Mouse (Mus musculus): ENCODE results near the gene Afdn. TPM values are rescaled to one million over a fixed set of nuclear protein-coding genes. Genes with fewer than 3 reads are reported as not detected.

Afdn gene
- polyA plus RNA-seq, 1 experiment from 2014 or later = 116 TPM

DNA sequence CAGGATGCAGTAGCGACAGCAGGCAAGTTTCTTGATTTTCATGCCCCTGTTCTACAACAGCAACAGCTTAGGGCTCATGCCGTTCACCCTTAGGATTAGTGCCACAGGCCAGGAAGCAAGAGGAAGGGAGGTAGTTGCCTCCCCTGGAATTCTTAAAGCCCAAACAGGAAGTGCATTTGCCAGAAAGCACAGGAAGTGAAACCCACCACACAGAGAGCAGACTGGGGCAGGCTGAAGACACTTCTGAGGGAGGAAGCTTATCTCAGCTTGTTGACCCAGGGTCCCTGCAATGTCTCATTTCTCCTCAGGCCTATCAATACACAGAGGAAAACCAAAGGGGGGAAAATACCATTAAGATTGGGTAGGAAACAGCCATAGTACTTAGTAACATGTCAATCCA is 19.5 kb upstream of the Afdn start:
- ATAC-seq (ENCODE audit: low FRiP score, low TSS enrichment) (no peak), DNase-seq (ENCODE audit: low spot score) (no peak)
- no peaks in the 10 kb centered on the region for H3K27me3 ChIP-seq (ENCODE audit: control insufficient read depth, insufficient read depth, low read length)
- peak overlapping the region; percentile 37 for H3K27ac ChIP-seq (replicated peaks)
- no peak overlapping the region for H3K4me2 ChIP-seq (replicated peaks; ENCODE audit: low read depth)
- WGBS = 21% methylated on average over 2 of the region's 2 CpGs
- H3K4me1 ChIP-seq (replicated peaks; ENCODE audit: control insufficient read depth, insufficient read depth) = peaks cover 2% of the 10 kb centered on the region; the same call in 1 of the 2 replicates
- no peaks in the 10 kb centered on the region for H3K9me3 ChIP-seq (ENCODE audit: control insufficient read depth, low read length)
- H3K4me3 ChIP-seq (ENCODE audit: low read depth, low read length) = no peak overlapping the region
- no peak overlapping the region for H3K9ac ChIP-seq (ENCODE audit: low read length)
- TF ChIP-seq EP300 (optimal IDR thresholded peaks at IDR 0.05) = no peak
- no peak for TF ChIP-seq CTCF (IDR thresholded peaks at IDR 0.05; ENCODE audit: low read depth)
- no peaks in the 10 kb centered on the region for H3K36me3 ChIP-seq (ENCODE audit: control insufficient read depth, insufficient read depth, low read length)

DNA sequence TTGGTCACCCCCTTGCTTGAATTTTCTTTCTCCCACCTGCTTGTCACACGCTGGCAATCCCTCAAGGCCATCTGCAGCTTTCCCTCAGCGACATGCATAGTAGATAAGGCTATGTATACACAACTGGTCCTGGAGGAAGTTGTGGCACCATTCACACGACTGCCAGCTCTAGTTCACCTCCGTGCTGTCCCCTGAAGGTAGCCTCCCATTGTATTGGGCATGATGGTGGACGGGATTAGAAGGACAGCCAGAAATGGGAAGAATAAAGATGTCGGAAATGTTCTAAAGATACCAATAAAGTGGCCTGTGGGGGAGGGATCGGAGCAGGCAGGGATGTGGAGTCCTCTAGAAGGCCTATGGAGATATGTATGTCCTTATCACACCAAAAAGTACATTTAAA is 18.7 kb upstream of the Afdn start:
- peak overlapping the region; percentile 75 for H3K27ac ChIP-seq (replicated peaks)
- TF ChIP-seq EP300 (optimal IDR thresholded peaks at IDR 0.05) (no peak), CTCF (IDR thresholded peaks at IDR 0.05; ENCODE audit: low read depth) (no peak)
- peaks cover 2% of the 10 kb centered on the region; the same call in 1 of the 2 replicates for H3K4me1 ChIP-seq (replicated peaks; ENCODE audit: control insufficient read depth, insufficient read depth)
- ATAC-seq (ENCODE audit: low FRiP score, low TSS enrichment) (no peak), DNase-seq (ENCODE audit: low spot score) (peak; percentile 22)
- H3K27me3 ChIP-seq (ENCODE audit: control insufficient read depth, insufficient read depth, low read length) = no peaks in the 10 kb centered on the region
- no peak overlapping the region for H3K4me2 ChIP-seq (replicated peaks; ENCODE audit: low read depth)
- H3K9me3 ChIP-seq (ENCODE audit: control insufficient read depth, low read length) = no peaks in the 10 kb centered on the region
- H3K9ac ChIP-seq (ENCODE audit: low read length) = no peak overlapping the region
- 57% methylated on average over 7 of the region's 7 CpGs for WGBS
- H3K36me3 ChIP-seq (ENCODE audit: control insufficient read depth, insufficient read depth, low read length) = no peaks in the 10 kb centered on the region
- H3K4me3 ChIP-seq (ENCODE audit: low read depth, low read length) = no peak overlapping the region

- no peaks in the 10 kb centered on the region for H3K27me3 ChIP-seq (ENCODE audit: control insufficient read depth, insufficient read depth, low read length)
- peaks cover 2% of the 10 kb centered on the region; the same call in 1 of the 2 replicates for H3K4me1 ChIP-seq (replicated peaks; ENCODE audit: control insufficient read depth, insufficient read depth)
- peak overlapping the region; percentile 75 for H3K27ac ChIP-seq (replicated peaks)
- H3K9me3 ChIP-seq (ENCODE audit: control insufficient read depth, low read length) = no peaks in the 10 kb centered on the region
- H3K4me3 ChIP-seq (ENCODE audit: low read depth, low read length) = no peak overlapping the region
- ATAC-seq (ENCODE audit: low FRiP score, low TSS enrichment) (no peak), DNase-seq (ENCODE audit: low spot score) (no peak)
- no peak for TF ChIP-seq CTCF (IDR thresholded peaks at IDR 0.05; ENCODE audit: low read depth)
- no peak for TF ChIP-seq EP300 (optimal IDR thresholded peaks at IDR 0.05)
- WGBS = 27% methylated on average over 2 of the region's 2 CpGs
- H3K36me3 ChIP-seq (ENCODE audit: control insufficient read depth, insufficient read depth, low read length) = no peaks in the 10 kb centered on the region
- H3K9ac ChIP-seq (ENCODE audit: low read length) = no peak overlapping the region
- no peak overlapping the region for H3K4me2 ChIP-seq (replicated peaks; ENCODE audit: low read depth)
Observed at GRCm38 (mm10) chr17:13742334-13742733, 18.0 kb upstream of the Afdn start.

- H3K27me3 ChIP-seq (ENCODE audit: control insufficient read depth, insufficient read depth, low read length) = no peaks in the 10 kb centered on the region
- H3K4me2 ChIP-seq (replicated peaks; ENCODE audit: low read depth) = no peak overlapping the region
- TF ChIP-seq EP300 (optimal IDR thresholded peaks at IDR 0.05) (peak; percentile 7), CTCF (IDR thresholded peaks at IDR 0.05; ENCODE audit: low read depth) (no peak)
- peak overlapping the region; percentile 91 for H3K27ac ChIP-seq (replicated peaks)
- DNase-seq (ENCODE audit: low spot score) (peak; percentile 53), ATAC-seq (ENCODE audit: low FRiP score, low TSS enrichment) (peak; percentile 45)
- no peak overlapping the region for H3K4me3 ChIP-seq (ENCODE audit: low read depth, low read length)
- H3K9ac ChIP-seq (ENCODE audit: low read length) = peak overlapping the region; percentile 41; the same call in 1 of the 2 replicates
- peaks cover 2% of the 10 kb centered on the region; the same call in 1 of the 2 replicates for H3K4me1 ChIP-seq (replicated peaks; ENCODE audit: control insufficient read depth, insufficient read depth)
- no peaks in the 10 kb centered on the region for H3K36me3 ChIP-seq (ENCODE audit: control insufficient read depth, insufficient read depth, low read length)
- no peaks in the 10 kb centered on the region for H3K9me3 ChIP-seq (ENCODE audit: control insufficient read depth, low read length)
- 32% methylated on average over 7 of the region's 7 CpGs for WGBS
Observed at GRCm38 (mm10) chr17:13742941-13743708, 17.2 kb upstream of the Afdn start.

DNA sequence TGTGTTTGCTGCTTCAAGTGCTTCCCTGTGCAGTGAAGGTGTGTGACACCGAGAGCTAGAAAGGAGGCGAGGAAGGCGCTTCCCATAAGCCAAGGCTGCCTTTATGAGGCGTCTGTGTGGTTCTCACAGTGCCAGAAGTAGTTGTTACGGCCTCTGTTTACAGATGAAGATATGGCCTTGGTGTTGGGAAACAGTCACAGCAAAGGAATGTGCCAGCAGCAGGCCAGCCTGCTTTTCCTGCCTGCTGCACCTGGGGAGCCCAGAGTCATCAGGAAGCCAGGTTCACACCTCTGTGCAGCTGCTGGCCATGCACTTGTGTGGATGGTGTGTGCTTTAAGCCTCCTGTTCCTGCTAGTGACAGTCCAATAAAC is 16.6 kb upstream of the Afdn start:
- no peaks in the 10 kb centered on the region for H3K9me3 ChIP-seq (ENCODE audit: control insufficient read depth, low read length)
- H3K27me3 ChIP-seq (ENCODE audit: control insufficient read depth, insufficient read depth, low read length) = no peaks in the 10 kb centered on the region
- 20% methylated on average over 5 of the region's 5 CpGs for WGBS
- no peaks in the 10 kb centered on the region for H3K36me3 ChIP-seq (ENCODE audit: control insufficient read depth, insufficient read depth, low read length)
- peak overlapping the region; percentile 91 for H3K27ac ChIP-seq (replicated peaks)
- peak; percentile 95 for ATAC-seq (ENCODE audit: low FRiP score, low TSS enrichment)
- H3K4me3 ChIP-seq (ENCODE audit: low read depth, low read length) = no peak overlapping the region
- no peak overlapping the region for H3K4me2 ChIP-seq (replicated peaks; ENCODE audit: low read depth)
- H3K9ac ChIP-seq (ENCODE audit: low read length) = peak overlapping the region; percentile 41; the same call in 1 of the 2 replicates
- peak; percentile 85 for DNase-seq (ENCODE audit: low spot score)
- TF ChIP-seq EP300 (optimal IDR thresholded peaks at IDR 0.05) = peak; percentile 71
- no peak for TF ChIP-seq CTCF (IDR thresholded peaks at IDR 0.05; ENCODE audit: low read depth)
- peaks cover 2% of the 10 kb centered on the region; the same call in 1 of the 2 replicates for H3K4me1 ChIP-seq (replicated peaks; ENCODE audit: control insufficient read depth, insufficient read depth)

DNA sequence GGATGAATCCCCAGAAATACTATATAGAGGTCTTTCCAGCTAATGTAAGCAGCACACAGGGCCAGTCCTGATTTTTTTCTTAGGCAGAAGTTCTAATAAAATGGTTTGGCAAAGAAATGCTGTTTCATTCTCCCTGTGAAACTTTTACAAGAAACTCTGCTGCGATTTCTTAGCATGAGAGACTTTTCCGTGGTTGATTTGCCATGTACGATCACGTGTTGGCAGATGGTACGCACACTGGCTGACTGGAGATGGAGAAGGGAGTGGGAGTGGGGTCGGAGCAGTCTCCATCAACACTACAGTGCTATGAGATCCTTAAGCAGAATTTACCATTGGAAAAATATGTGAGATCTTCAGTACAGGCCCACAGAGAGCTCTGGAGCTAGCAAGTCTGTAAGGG is 16.1 kb upstream of the Afdn start:
- ATAC-seq (ENCODE audit: low FRiP score, low TSS enrichment) = no peak
- 63% methylated on average over 6 of the region's 6 CpGs for WGBS
- Histone ChIP-seq H3K4me2 (replicated peaks; ENCODE audit: low read depth) (no peak overlapping the region), H3K9me3 (ENCODE audit: control insufficient read depth, low read length) (no peaks in the 10 kb centered on the region), H3K4me3 (ENCODE audit: low read depth, low read length) (no peak overlapping the region), H3K9ac (ENCODE audit: low read length) (0 out of 2 replicates have a peak overlapping the region, but pooled peaks have one; percentile 27), H3K36me3 (ENCODE audit: control insufficient read depth, insufficient read depth, low read length) (no peaks in the 10 kb centered on the region), H3K4me1 (replicated peaks; ENCODE audit: control insufficient read depth, insufficient read depth) (peaks cover 2% of the 10 kb centered on the region; the same call in 1 of the 2 replicates), H3K27me3 (ENCODE audit: control insufficient read depth, insufficient read depth, low read length) (no peaks in the 10 kb centered on the region), H3K27ac (replicated peaks) (peak overlapping the region; percentile 83)
- TF ChIP-seq EP300 (optimal IDR thresholded peaks at IDR 0.05) (no peak), CTCF (IDR thresholded peaks at IDR 0.05; ENCODE audit: low read depth) (no peak)
- no peak for DNase-seq (ENCODE audit: low spot score)
